Mouse (Mus musculus): ENCODE data around the gene Pld5.

The Pld5 gene

DNA sequence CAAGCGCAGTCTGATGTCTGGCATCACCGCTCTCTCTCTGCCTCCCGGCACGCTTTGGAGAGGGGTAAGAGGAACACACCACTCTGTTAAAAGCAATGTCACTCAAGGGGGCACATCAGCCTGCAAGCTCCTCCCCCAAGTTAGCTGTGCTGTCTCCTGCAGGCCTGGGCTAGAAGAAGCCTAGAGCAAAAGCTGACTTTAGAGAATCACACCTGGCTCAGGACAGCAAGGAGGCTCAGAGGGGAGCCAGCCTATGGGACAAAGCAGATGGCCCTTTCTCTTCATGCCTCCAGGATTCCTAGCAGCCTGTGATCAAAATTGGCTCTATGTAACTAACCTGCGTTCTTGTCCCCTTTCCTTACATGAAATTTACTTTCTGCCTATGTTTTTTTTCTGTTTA is 107.3 kb downstream of the Pld5 start:
- DNase-seq (ENCODE audit: low read depth, low spot score), result no peak

DNA sequence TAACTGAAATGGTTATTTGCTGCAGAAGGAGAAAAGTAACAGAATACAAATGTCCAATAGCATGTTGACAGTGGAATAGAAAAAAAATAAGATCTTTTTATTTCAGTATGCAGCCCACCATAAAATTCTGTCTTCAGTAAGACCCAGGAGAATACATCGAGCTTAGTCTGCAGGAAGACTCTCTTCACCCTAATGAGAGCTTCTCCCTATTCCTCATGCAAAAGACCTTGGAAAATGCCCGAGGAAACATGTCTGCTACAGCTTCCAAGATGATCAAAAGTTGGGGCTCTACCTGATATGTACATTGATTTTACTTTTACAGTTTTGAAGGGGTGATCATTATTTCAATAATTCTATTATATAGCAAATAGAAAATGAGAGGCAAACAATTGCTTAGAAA is 108.0 kb downstream of the Pld5 start:
- no peak for DNase-seq (ENCODE audit: low read depth, low spot score)

DNA sequence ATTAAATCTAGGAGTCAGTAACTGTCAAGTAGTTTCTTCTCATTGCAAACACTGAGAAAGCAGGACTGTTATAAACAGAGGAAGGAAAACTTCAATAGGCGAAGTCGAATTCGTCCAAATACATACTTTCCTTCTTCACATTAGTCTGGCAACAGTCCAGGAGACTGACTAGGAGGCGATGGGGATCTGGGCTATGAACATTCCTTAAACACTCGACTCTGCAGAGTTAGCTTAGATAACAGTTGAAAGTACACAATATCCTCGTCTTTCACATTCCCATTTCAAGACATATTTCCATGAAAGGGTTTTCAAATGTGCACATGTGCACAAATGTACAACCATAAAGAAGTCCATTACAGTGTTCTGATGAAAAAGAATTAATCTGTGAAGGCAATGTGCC is 129.8 kb downstream of the Pld5 start:
- no peak for DNase-seq (ENCODE audit: low read depth, low spot score)

DNA sequence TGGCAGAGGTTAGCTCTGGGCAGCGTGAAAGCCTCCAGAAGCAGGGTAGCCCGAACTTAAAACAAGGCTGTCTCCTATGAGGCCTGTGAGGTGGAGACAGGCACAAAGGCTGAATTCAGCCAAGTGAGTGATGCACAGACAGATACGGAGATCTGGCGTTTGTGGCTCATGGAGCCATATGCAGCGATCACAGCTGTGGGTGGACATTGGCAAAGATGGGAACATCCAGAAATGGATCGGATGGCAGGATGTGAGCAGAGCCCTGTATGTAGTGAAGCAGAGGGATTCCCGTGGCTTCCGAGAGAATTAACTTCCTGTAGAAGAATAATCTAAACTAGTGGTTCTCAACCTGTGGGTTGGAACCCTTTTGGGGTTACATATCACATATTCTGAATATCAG is 140.7 kb downstream of the Pld5 start:
- DNase-seq (ENCODE audit: low read depth, low spot score), result no peak

DNA sequence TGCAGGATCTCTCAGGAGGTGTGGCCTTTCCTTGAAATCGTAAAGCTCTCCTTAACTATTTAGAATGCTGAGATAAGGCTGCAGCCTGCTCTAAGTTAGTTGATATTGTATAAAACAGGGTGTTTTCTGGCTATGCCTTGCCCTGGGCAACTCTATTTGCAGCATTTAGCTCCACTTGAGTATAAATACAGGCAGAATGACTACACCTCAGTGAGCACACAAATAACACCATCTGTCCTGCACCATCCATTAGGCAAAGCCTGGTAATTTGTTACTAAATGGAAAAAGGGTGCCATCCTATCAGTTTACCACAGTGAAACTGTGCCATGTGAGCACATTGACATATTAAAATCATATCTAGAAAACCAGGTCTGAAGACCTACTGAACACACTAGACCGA is 149.3 kb downstream of the Pld5 start:
- no peak for DNase-seq (ENCODE audit: low read depth, low spot score)

DNA sequence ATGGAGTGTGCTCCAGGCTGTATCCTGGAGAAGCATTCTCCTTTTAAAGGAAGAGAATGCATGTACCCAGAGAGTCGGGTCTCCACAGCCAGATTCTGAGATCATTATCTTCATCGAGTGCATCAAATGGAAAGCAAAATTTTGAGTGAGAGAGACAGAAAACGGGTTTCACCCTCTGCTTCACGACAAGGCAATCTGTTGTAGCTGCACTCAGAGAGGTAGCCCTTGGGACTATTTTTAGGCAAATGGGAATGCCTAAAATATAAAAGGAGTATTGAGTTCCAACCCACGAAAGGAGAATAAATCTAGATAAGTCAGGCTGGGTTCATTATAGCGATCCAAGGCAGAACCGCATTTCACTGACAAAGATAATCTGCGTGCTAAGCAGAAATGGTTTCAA is 150.7 kb downstream of the Pld5 start:
- no peak for DNase-seq (ENCODE audit: low read depth, low spot score)

DNA sequence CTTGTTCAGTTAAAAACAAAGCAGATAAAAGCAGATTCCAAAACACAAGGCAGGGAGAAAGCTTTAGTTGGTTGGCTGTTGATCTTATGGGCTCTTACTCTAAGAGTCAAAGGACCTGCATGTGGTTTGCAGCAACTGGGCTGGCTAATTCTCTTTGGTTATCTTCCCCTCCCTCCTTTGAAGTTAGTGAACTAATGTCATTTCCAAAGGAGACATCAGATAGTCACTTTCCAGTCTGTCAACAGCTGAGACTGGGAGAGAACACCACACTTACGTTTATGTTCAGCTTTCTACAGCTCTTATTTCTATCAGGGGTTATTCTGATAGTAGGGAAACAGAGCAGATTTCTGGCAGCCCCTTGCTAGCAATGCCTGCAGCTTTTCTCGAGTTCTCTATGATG is 151.3 kb downstream of the Pld5 start:
- no peak for DNase-seq (ENCODE audit: low read depth, low spot score)

DNA sequence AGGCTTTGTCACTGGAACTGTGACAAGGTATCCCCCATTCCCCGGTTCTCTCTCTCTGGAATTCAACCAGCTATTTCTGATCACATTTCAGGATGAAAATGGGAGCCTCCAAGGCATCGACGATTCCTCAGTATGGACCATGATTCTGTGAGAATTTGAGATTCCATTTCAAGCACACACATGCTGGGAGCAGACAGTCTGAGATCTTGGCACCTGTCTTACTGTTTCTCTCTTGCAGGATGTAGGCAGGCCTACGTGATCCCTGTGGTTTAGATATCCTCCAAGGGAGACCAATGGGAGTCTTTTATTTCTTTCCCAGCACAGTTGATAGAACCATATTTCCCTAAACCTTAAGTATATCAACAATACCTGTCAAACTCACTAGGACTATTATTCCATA is 159.5 kb downstream of the Pld5 start:
- no peak for DNase-seq (ENCODE audit: low read depth, low spot score)

DNA sequence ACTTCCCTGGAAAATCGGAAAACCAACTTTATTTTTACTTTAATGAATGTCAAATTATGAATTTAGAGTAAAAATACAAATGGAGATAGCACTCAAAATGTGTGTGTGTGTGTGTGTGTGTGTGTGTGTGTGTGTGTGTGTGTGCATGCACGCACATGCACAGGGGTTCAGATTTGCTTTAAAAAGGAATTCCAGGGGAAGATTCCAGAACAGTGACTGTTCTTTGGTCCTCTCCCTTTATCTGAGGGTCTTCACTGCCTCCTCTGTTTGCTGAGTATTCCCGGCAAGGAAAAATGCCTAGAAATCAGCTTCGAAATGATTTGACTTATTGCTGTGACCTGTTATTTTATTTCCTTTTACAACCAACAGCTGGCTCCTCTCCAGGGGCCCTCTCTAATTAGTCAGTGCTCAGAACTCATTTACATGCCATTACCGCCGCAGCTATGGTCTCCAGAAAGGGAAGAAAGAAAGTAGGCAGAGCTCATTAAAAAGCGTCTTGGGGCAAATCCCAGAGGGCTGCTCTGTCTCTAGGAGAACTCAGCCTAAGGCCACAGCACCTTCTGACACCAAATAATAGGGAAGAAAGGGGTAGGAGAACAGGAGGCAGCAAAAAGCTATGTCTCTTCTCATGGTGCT is 176.3 kb downstream of the Pld5 start:
- DNase-seq (ENCODE audit: low read depth, low spot score), result no peak

DNA sequence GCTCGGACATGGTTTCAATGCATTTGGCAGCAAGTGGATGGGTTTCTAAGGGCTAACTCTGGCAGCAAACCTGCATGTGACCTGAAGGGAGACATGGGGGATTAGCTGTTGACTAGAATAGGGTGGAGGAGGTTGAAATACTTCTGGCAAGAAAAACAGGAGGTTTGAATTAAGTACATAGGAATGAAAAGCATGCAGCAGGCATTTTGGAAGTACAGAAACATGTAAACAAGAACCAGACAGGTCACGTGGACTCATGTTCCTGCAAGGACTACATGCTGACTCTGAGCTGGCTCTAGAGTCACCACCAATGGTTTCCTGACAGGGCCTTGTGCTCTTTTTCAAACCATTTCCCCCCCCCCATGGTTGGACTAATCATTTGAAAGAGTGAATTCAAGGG is 183.0 kb downstream of the Pld5 start:
- DNase-seq (ENCODE audit: low read depth, low spot score), result no peak

DNA sequence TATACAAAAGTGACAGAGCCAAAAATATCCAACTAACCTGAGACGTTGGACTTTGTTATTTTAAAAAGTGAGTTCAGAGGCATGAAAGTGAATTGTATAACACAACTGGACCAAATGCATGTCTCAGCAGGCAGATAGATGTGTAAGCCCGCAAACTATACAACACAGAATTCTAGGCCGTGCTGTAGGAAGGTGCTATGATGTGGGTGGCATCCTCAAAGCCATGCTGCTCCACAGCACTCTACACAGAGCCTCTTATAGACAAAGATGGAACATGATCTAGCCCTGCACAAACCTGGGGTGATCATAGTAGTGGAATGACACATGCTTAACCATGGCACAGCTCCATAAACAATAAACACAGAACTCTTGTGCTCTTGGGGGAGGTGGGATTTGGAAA is 185.7 kb downstream of the Pld5 start:
- DNase-seq (ENCODE audit: low read depth, low spot score), result no peak

DNA sequence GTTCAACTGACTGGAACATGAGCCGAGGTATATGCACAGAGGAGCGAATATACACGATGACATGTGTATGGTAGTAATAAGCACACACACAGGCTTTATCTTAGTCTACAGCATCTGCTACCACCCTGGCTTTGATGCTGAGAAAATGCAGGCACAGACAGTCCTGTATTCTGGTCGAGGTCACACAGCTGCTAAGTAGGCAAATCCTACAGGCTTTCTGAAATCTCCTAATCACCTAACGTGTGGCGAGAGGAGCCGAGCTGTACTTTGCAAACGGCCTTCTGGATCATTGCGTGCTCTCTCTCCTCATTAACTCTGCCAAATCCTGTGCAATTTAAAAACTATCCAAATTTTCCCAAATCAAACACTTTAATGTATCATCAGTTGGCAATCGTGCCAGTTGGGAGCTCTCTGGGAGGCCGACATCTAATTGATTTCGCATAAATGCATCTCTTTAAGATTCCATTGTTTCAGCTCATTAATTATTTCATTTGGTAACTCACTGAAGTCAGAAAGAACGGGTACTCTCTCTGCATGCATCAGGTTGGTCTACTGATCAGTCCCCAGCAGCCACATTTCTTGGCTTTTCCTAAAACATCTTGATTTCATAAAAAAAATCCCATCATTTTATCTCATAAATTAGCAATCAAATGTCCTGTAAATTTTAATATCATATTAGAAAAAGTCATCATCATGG is 189.0 kb downstream of the Pld5 start:
- DNase-seq (ENCODE audit: low read depth, low spot score), result no peak

DNA sequence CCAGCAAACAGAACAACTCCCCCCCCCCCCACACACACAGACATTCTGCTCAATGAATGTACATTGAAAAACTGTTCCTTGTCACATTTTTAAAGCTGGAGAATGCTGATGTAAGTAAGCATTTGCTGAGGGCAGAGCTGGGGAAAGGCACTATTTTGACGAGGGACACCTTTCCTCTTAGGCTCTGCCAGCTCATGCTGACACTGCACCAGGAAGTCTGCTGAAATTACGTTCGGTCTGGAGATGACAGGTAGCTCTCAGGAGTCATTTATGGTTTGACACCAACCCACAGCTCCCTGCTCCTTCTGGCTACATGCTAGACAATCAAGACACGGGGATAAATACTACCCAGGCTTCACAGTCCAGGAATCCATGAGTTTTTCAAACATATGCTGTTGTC is 192.8 kb downstream of the Pld5 start:
- no peak for DNase-seq (ENCODE audit: low read depth, low spot score)

DNA sequence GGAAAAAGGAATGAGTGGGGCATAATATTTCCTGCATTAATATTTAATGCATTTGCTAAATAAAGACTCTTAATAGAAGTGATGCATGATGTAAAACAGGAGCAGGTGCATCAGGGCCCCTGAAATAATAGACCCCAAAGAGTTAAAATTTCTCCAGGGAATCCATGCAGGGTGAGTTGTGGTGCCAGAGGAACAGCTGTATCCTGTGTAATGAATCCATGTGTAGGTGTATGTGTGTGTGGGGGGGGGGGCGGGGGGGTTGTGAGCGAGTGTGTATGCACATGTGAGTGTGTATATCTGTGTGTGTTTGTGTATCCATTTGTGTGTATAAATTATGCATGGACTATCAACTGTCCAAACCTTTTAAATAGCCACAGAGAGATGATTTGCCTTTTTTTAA is 194.1 kb downstream of the Pld5 start:
- no peak for DNase-seq (ENCODE audit: low read depth, low spot score)

DNA sequence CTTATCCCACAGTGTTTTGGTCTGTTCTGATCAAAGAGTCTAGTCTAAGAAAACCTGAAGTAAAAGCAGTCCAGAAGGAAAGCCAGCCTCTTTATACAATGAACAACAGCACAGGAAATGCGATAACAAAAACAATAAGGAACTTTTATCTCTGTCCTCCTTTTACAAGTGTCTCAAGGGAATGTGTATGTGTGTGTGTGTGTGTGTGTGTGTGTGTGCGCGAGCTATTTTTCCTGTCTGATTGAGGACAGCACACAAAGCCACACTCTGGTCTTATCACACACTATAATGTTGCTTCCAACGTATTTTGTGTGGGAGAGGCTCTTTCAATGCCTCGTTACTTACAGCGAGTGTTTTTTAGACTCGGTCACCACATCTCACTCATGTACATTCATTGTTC is 196.7 kb downstream of the Pld5 start:
- no peak for DNase-seq (ENCODE audit: low read depth, low spot score)

DNA sequence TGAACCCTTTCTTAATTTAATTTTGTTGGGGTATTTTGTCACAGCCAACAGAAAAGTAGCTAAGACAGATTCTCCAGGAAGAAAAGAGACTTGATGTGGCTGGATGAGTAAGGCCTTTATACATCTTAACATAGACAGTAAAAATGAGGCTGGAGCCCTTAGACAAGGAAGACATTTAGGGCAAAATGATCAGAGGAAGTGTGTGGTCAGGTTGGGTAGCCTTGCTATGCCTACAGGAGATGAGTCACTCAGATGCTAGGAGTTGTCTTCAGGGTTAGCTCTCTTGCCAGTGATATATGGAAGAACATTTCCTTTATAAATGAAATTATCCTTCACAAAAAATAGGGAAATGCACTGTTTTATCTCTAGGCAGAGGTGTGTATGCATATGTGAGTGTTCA is 198.3 kb downstream of the Pld5 start:
- DNase-seq (ENCODE audit: low read depth, low spot score), result no peak

DNA sequence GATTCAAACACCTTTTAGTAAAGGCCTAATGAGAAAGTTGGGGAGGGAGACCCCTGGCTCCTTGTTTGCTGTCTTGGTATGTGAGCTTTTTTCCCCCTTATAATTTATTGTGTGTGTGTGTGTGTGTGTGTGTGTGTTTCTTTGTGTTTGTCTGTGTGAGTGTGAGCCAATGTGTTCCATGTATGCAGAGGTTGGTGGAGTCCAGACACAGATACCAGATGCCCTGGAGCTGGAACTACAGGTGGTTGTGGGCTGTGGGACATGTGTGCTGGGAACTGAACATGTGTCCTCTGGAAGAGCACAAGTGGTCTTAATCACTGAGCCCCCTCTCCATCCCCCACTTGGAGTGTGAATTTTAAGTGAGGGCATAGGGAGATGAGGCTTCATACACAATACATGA is 199.3 kb downstream of the Pld5 start:
- no peak for DNase-seq (ENCODE audit: low read depth, low spot score)

DNA sequence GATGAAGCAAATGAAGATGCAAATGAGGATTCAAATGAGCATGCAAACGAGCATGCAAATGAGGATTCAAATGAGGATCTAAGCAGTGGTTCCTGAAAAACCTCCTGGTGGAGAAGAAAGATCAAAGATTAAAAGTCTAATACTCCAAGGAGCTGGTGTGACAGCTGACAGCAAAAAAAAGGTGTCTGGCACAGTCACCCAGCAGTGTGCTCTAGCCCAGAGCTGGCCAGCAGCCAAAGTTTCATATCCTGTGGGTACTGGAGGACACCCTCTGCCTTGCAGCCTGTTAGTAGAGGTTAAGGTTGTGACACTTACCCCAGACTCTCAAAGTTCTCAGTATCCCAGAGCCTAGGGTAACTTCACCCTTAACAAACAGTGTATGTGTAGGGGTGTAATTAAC is 199.7 kb downstream of the Pld5 start:
- no peak for DNase-seq (ENCODE audit: low read depth, low spot score)

DNA sequence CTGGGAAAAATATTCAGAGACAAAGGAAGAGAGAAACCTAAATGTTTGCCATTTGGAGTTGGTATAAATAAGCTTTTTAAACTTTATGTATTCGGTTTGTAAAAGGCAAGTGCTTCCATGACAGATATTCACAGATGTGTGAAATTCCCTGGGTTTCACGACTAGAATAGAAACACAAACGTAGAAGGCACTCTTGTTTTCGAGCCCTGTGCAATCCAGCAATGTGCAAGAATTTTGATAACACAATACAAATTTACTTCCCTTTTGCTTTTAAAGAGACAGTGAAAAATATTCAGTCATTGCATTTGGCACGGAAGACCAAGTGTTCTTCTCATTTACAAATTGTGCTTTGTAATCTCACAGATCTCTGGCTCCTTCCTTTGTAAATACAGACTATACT is 200.6 kb downstream of the Pld5 start:
- DNase-seq (ENCODE audit: low read depth, low spot score), result no peak

DNA sequence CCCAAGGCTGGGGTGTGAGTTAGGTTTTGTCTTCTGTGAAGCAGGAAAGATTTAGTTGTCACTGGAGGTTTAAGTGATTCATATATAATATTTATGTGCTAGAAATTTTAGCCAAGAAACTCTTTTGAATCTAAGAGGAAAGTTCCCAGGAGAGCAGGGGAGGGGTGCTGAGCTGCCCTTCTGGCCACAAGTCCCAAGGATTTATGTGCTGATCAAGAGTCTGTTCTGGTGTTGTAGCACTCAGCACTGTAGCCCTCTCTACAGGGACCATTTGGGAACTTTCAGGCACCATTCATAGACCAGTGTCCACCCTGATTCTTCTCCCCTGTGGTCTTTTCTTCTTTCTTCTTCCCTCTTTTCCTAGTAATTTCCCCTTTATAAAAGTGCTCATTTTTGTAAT is 209.8 kb downstream of the Pld5 start:
- no peak for DNase-seq (ENCODE audit: low read depth, low spot score)

DNA sequence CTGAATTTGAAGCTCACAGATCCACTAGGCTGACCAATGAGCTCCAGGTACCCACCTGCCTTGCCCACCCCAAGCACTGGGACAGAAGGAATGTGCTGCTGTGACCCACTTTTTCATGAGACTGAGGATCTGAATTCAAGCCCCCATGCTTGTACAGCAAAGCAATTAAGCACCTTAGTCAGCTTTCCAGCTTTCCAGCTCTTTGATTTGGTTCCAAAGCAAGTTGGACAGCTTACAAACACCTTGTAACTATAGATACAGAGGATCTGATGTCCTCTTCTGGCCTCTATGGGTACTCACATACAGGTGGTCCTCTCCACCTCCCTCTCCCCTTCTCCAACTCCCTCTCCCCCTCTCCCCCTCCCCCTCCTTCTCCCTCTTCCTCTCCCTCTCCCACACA is 210.6 kb downstream of the Pld5 start:
- no peak for DNase-seq (ENCODE audit: low read depth, low spot score)

DNA sequence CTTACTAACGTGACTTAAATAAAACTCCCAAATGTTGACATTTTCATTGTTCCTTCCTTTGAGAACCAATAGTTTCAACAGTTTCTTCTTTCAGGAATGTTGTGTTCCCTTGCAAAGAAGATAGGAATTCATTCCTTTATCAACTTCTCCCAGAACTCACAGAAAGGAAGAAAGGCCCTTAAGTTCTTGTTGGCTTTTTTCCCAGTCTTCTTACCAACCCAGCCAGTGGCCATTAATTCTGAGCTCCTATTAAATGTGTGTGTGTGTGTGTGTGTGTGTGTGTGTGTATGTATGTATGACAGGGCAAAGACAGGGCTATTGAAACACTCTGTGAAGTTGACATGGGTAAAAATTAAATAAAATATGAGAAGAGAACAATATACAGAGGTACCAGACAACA is 221.5 kb downstream of the Pld5 start:
- no peak for DNase-seq (ENCODE audit: low read depth, low spot score)

DNA sequence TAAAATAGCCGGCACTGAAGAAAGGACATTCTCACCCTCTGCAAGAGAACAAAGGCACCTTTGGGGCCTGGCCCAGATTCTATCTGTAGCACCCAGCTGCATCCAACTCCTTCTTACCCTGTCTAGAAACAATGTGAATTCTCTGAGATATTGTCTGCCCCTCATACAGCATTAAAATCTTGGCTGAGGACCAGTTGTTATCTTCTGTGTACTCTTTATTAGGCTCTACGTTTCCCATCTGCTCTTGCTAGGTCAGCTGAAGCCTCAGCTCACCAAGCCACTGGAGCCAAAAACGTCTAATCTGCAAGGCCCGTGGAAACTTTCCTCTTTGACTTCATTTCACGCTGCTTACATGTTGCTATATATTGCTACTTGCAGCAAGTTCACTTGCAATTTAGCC is 228.1 kb downstream of the Pld5 start:
- DNase-seq (ENCODE audit: low read depth, low spot score), result no peak

DNA sequence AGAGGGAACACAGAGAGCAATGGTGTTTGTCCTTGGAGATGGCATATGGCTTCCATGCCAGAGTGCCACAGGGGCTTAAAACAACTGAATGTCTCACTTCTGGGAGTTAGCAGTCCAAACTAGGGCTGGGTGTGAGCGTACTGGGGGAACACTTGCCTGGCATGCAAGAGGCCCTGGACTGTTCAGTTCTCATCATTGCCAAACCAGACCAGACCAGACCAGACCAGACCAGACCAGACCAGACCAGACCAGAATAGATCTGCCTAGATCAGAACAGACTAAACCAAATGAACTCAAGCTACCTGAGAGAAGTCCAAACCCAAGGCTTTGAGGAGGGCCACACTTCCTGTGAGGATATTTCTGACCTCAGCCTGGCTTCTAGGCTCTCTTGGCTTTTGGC is 228.7 kb downstream of the Pld5 start:
- no peak for DNase-seq (ENCODE audit: low read depth, low spot score)

All from retina, adult 2 months (tissue).